Mouse (Mus musculus) gastrocnemius, postnatal 36 days (tissue): ENCODE data around the gene Supt7l. TPM values are rescaled to one million over a fixed set of nuclear protein-coding genes. Genes with fewer than 3 reads are reported as not detected.
"Not testable (repeated sequence)": the region's sequence is repeated elsewhere in the genome, so short reads cannot be mapped to it uniquely, and the experiment has no call there.

Experiments
- DNase-seq, 2 experiments: peaks; one replicate each; pipeline ENCODE4 v3.0.0; 2022
- intact Hi-C: fragments of 180-260 bp; cut with DNase I; formaldehyde crosslinking; loops from one replicate; pipeline ENCODE4 v1.15.1; 2025
- long read RNA-seq, 2 experiments: library from polyadenylated mRNA; stranded (forward); transcript quantifications; one replicate each; pipeline ENCODE4 v2.0.0; 2021
- total RNA-seq, 2 experiments: library from RNA; stranded (reverse); gene quantifications; 2 replicates each; pipeline ENCODE4 v1.2.3; 2021

Supt7l gene
- total RNA-seq: 10 to 100 TPM in 1 of 2 experiments, 1 to 10 TPM in 1; 9.0 to 10.3 TPM
- long read RNA-seq, experiment 1, transcript Supt7l-201 (5 exons, 2,693 nt): major isoform, 5 of 6 reads
- long read RNA-seq, experiment 1, partial matches to known transcripts: 0 of 6 reads
- long read RNA-seq, experiment 1, other reads (novel, unspliced or antisense): 0 of 6 reads
- long read RNA-seq, experiment 2, transcript Supt7l-201 (5 exons, 2,693 nt): major isoform, 9 of 12 reads
- long read RNA-seq, experiment 2, partial matches to known transcripts: 1 of 12 reads
- long read RNA-seq, experiment 2, other reads (novel, unspliced or antisense): 1 of 12 reads

GRCm38 (mm10) chr5:31527707-31528106 is at the start of gene Supt7l:
Supt7l (minus strand) TSS chr5:31527807.
- DNase-seq, intact Hi-C loops: not testable (repeated sequence)

GRCm38 (mm10) chr5:31576539-31576975 is 49.0 kb upstream of the Supt7l start:
- intact Hi-C loops: loop anchor here (5.0 kb wide), 1 partner anchor 36 kb away; no protein-coding TSS in a partner anchor
- no peak for DNase-seq

- intact Hi-C loops: no loop called here
- no peak for DNase-seq
Measured at GRCm38 (mm10) chr5:31573722-31574121, 46.1 kb upstream of the Supt7l start.

GRCm38 (mm10) chr5:31571023-31571608 is 43.5 kb upstream of the Supt7l start:
- intact Hi-C loops: no loop called here

GRCm38 (mm10) chr5:31567951-31568657 is 40.5 kb upstream of the Supt7l start:
- DNase-seq: no peak
- intact Hi-C loops: loop anchor here (5.0 kb wide), 1 partner anchor 49 kb away; no protein-coding TSS in a partner anchor

More at GRCm38 (mm10) chr5:31571023-31571608, 43.5 kb upstream of the Supt7l start:
- peak; percentile 29 to 40 for DNase-seq

- intact Hi-C loops: loop anchor here (5.0 kb wide), 1 partner anchor 51 kb away; no protein-coding TSS in a partner anchor
- DNase-seq: no peak
Measured at GRCm38 (mm10) chr5:31566457-31566856, 38.9 kb upstream of the Supt7l start.

GRCm38 (mm10) chr5:31566026-31566425 is 38.4 kb upstream of the Supt7l start:
- intact Hi-C loops: loop anchor here (5.0 kb wide), 1 partner anchor 51 kb away; no protein-coding TSS in a partner anchor
- DNase-seq: no peak

- DNase-seq: peak; percentile 21 to 25
- intact Hi-C loops: loop anchor here (5.0 kb wide), 3 partner anchors 52 to 572 kb away; partner anchors contain the start of genes Babam2, Fosl2 and Rbks
Measured at GRCm38 (mm10) chr5:31564976-31565375, 37.4 kb upstream of the Supt7l start.

- intact Hi-C loops: loop anchor here (1.0 to 5.0 kb wide), 3 partner anchors 133 to 633 kb away; partner anchors contain the start of genes Babam2, Fosl2 and Rbks
- DNase-seq: no peak
Measured at GRCm38 (mm10) chr5:31563905-31564304, 36.3 kb upstream of the Supt7l start.

- DNase-seq: peak; percentile 53 to 54
- intact Hi-C loops: loop anchor here (1.0 to 5.0 kb wide), 3 partner anchors 134 to 634 kb away; partner anchors contain the start of genes Babam2, Fosl2 and Rbks
Measured at GRCm38 (mm10) chr5:31563496-31563895, 35.9 kb upstream of the Supt7l start.

GRCm38 (mm10) chr5:31562036-31562666 is 34.5 kb upstream of the Supt7l start:
- intact Hi-C loops: loop anchor here (5.0 kb wide), 2 partner anchors 135 to 575 kb away; partner anchors contain the start of genes Babam2, Fosl2 and Rbks
- DNase-seq: no peak

GRCm38 (mm10) chr5:31560352-31560751 is 32.7 kb upstream of the Supt7l start:
- DNase-seq: no peak
- intact Hi-C loops: loop anchor here (5.0 kb wide), 2 partner anchors 137 to 577 kb away; partner anchors contain the start of genes Babam2, Fosl2 and Rbks

- intact Hi-C loops: no loop called here
- no peak for DNase-seq
Measured at GRCm38 (mm10) chr5:31559401-31559800, 31.8 kb upstream of the Supt7l start.

- DNase-seq: no peak
- intact Hi-C loops: no loop called here
Measured at GRCm38 (mm10) chr5:31535228-31535627, 7.6 kb upstream of the Supt7l start.

GRCm38 (mm10) chr5:31528560-31528959 is 953 bp upstream of the Supt7l start:
- no peak for DNase-seq
- intact Hi-C loops: no loop called here

GRCm38 (mm10) chr5:31527117-31527680 is 408 bp downstream of the Supt7l start:
- intact Hi-C loops: no loop called here
- DNase-seq: no peak

- DNase-seq: peak; percentile 53 to 81
- intact Hi-C loops: no loop called here
Measured at GRCm38 (mm10) chr5:31526354-31527116, 1.1 kb downstream of the Supt7l start, which contains the start of gene Slc4a1ap. Slc4a1ap (plus strand) TSS chr5:31526995.

- intact Hi-C loops: no loop called here
- no peak for DNase-seq
Measured at GRCm38 (mm10) chr5:31520556-31520955, 7.1 kb downstream of the Supt7l start.

- no peak for DNase-seq
- intact Hi-C loops: no loop called here
Measured at GRCm38 (mm10) chr5:31512481-31512880, 15.1 kb downstream of the Supt7l start.
